ENCODE assay signal across 8 mouse cellular contexts in genomic region chr19:33224181-33225001, GRCm38 (mm10).
DNase-seq lines count a peak whose midpoint lies in the region; ATAC-seq and TF ChIP-seq lines count a peak whose summit lies in the region.

No protein-coding gene starts in this region.

- no peak overlapping the region for H3K4me2 ChIP-seq in lung, postnatal 0 days (replicated peaks; ENCODE audit: low read depth, low read length)

- H3K9ac ChIP-seq in lung, postnatal 0 days (replicated peaks; ENCODE audit: low read depth), result no peak overlapping the region

- TF ChIP-seq CTCF in lung, postnatal 0 days (IDR thresholded peaks at IDR 0.05), result no peak

- peak; percentile 52 for DNase-seq in ovary, adult 18-20 months (ENCODE audit: low spot score)
- DNase-seq in ovary, postnatal 14 days (ENCODE audit: low spot score), result no peak
- DNase-seq in cerebellum, postnatal 25 days, result peak; percentile 77 to 82
- peak; percentile 37 to 53 for DNase-seq in frontal cortex, postnatal 25 days (ENCODE audit: low spot score in 2 of 2)
- DNase-seq in kidney, postnatal 25 days, result peak; percentile 63 to 68
- peak; percentile 60 for DNase-seq in lung, postnatal 0 days (ENCODE audit: low spot score)
- DNase-seq in right cerebral cortex, postnatal 10 days (ENCODE audit: low spot score in 2 of 2), result peak; percentile 90 to 95
- no peak for DNase-seq in spleen, postnatal 10 days (ENCODE audit: low spot score in 2 of 2)

- H3K4me3 ChIP-seq in lung, postnatal 0 days (ENCODE audit: low read depth, low read length), result no peak overlapping the region

- no peaks in the 10 kb centered on the region for H3K36me3 ChIP-seq in lung, postnatal 0 days (ENCODE audit: insufficient read depth, low read length)

- no peak for TF ChIP-seq EP300 in lung, postnatal 0 days (IDR thresholded peaks at IDR 0.05)

- peaks cover 6% of the 10 kb centered on the region; the same call in 1 of the 2 replicates for H3K4me1 ChIP-seq in lung, postnatal 0 days (ENCODE audit: insufficient read depth, low read depth, low read length)

- H3K9me3 ChIP-seq in lung, postnatal 0 days (ENCODE audit: low read length), result no peaks in the 10 kb centered on the region

- peak; percentile 59 for ATAC-seq in lung, postnatal 0 days

- no peaks in the 10 kb centered on the region for H3K27me3 ChIP-seq in lung, postnatal 0 days (replicated peaks; ENCODE audit: insufficient read depth, low read length)

- no peak overlapping the region for H3K27ac ChIP-seq in lung, postnatal 0 days (ENCODE audit: low read length)

- 51% methylated on average over 8 of the region's 8 CpGs for WGBS in lung, postnatal 0 days

Comparison
In these comparisons a context has a peak if more than half of its experiments do, and no peak if none do; other contexts are left out.
1. DNase-seq: peak in ovary, adult 18-20 months (single experiment), cerebellum, postnatal 25 days (2 of 2), frontal cortex, postnatal 25 days (2 of 2), kidney, postnatal 25 days (2 of 2), lung, postnatal 0 days (single experiment) and right cerebral cortex, postnatal 10 days (2 of 2); none in ovary, postnatal 14 days (single experiment) and spleen, postnatal 10 days (0 of 2).